Mouse (Mus musculus) embryonic facial prominence, embryonic 15.5 days (tissue): ENCODE measurements around the gene Lrrc30. TPM values are rescaled to one million over a fixed set of nuclear protein-coding genes. Genes with fewer than 3 reads are reported as not detected.

Experiments
- ATAC-seq: fragments of 200-750 bp; cut with Nextera tagmentation; 2 replicates; pipeline ENCODE4 v1.8.0; 2017; ENCODE audit warnings: low read depth, moderate TSS enrichment; ENCODE audit not compliant: insufficient number of reproducible peaks, low FRiP score, low TSS enrichment
- H3K27ac ChIP-seq: fragments of 300-500 bp; sonication (generic); replicated peaks from 2 replicates; pipeline ENCODE4 v1.5.1; 2015; ENCODE audit warnings: mild to moderate bottlenecking, inconsistent platforms
- H3K27me3 ChIP-seq: fragments of 300-500 bp; sonication (generic); 2 replicates; pipeline ENCODE4 v1.6.1; 2015; ENCODE audit warnings: inconsistent platforms
- H3K36me3 ChIP-seq: fragments of 300-500 bp; sonication (generic); 2 replicates; pipeline ENCODE4 v1.6.1; 2015; ENCODE audit warnings: mild to moderate bottlenecking, inconsistent platforms
- H3K4me1 ChIP-seq: fragments of 300-500 bp; sonication (generic); 2 replicates; pipeline ENCODE4 v1.6.1; 2015; ENCODE audit warnings: inconsistent platforms
- H3K4me2 ChIP-seq: fragments of 300-500 bp; sonication (generic); replicated peaks from 2 replicates; pipeline ENCODE4 v1.6.1; 2015; ENCODE audit warnings: mild to moderate bottlenecking, inconsistent platforms
- H3K4me3 ChIP-seq: fragments of 300-500 bp; sonication (generic); replicated peaks from 2 replicates; pipeline ENCODE4 v1.5.1; 2015; ENCODE audit warnings: mild to moderate bottlenecking, inconsistent platforms
- H3K9ac ChIP-seq: fragments of 300-500 bp; sonication (generic); 2 replicates; pipeline ENCODE4 v1.6.1; 2015; ENCODE audit warnings: inconsistent platforms
- H3K9me3 ChIP-seq: fragments of 300-500 bp; sonication (generic); replicated peaks from 2 replicates; pipeline ENCODE4 v1.6.1; 2016; ENCODE audit warnings: inconsistent platforms
- WGBS: fragments of 180-500 bp; shearing (Covaris S2); methylation state at CpG from one replicate; pipeline ENCODE4 v1.1.7; 2015; 5-methylcytosine and 5-hydroxymethylcytosine counted together
- polyA plus RNA-seq: library from polyadenylated mRNA; unstranded; fragments of >200 nt; fragmentation: Nextera tagmentation; extraction: Ambion mirVana; gene quantifications from 2 replicates; pipeline ENCODE4 v1.2.1, GENCODE M21; 2015

Gene Lrrc30
- polyA plus RNA-seq, 1 experiment from 2014 or later = 0.24 TPM

GRCm38 (mm10) chr17:67583422-67583821, 49.1 kb downstream of the Lrrc30 start:
- no peak overlapping the region for H3K4me2 ChIP-seq
- 71% methylated on average over 7 of the region's 7 CpGs for WGBS

GRCm38 (mm10) chr17:67582681-67583356, 49.7 kb downstream of the Lrrc30 start:
- ATAC-seq = no peak
- H3K4me3 ChIP-seq = no peak overlapping the region
- no peak overlapping the region for H3K4me2 ChIP-seq
- no peak overlapping the region for H3K9ac ChIP-seq
- no peaks in the 10 kb centered on the region for H3K27me3 ChIP-seq
- 86% methylated on average over 4 of the region's 4 CpGs for WGBS
- no peak overlapping the region for H3K27ac ChIP-seq
- no peaks in the 10 kb centered on the region for H3K36me3 ChIP-seq
- H3K4me1 ChIP-seq = no peaks in the 10 kb centered on the region
- H3K9me3 ChIP-seq = no peaks in the 10 kb centered on the region

More at GRCm38 (mm10) chr17:67583422-67583821, 49.1 kb downstream of the Lrrc30 start:
- H3K27me3 ChIP-seq = no peaks in the 10 kb centered on the region
- H3K4me1 ChIP-seq = no peaks in the 10 kb centered on the region
- H3K27ac ChIP-seq = no peak overlapping the region
- H3K9me3 ChIP-seq = no peaks in the 10 kb centered on the region
- no peak overlapping the region for H3K4me3 ChIP-seq
- no peak overlapping the region for H3K9ac ChIP-seq
- H3K36me3 ChIP-seq = no peaks in the 10 kb centered on the region
- ATAC-seq = no peak

- Histone ChIP-seq H3K27me3 (no peaks in the 10 kb centered on the region), H3K36me3 (no peaks in the 10 kb centered on the region), H3K4me3 (no peak overlapping the region), H3K4me2 (no peak overlapping the region), H3K9me3 (no peaks in the 10 kb centered on the region), H3K4me1 (no peaks in the 10 kb centered on the region), H3K27ac (no peak overlapping the region), H3K9ac (no peak overlapping the region)
- no peak for ATAC-seq
- 80% methylated on average over 5 of the region's 5 CpGs for WGBS
Observed at GRCm38 (mm10) chr17:67581839-67582238, 50.7 kb downstream of the Lrrc30 start.

Other genes starting within 250 kb of the Lrrc30 start
- 1.1 and 1.3 TPM in 2 replicates for gene Lama1, start 64.5 kb upstream of the Lrrc30 start, polyA plus RNA-seq